Mouse (Mus musculus): Measurements from ENCODE around the gene Atcay.
A peak's percentile ranks its signal among the peaks of the same experiment; 100 is the strongest.

Gene Atcay

GRCm38 (mm10) chr10:81200605-81201287, 29.9 kb downstream of the Atcay start:
- DNase-seq (ENCODE audit: low read depth, low spot score), result no peak

- no peak for DNase-seq (ENCODE audit: low read depth, low spot score)
Observed at GRCm38 (mm10) chr10:81200141-81200540, 30.5 kb downstream of the Atcay start.

GRCm38 (mm10) chr10:81198990-81199389, 31.6 kb downstream of the Atcay start:
- DNase-seq (ENCODE audit: low read depth, low spot score), result no peak

- peak; percentile 75 for DNase-seq (ENCODE audit: low read depth, low spot score)
Observed at GRCm38 (mm10) chr10:81198230-81198629, 32.4 kb downstream of the Atcay start.

- no peak for DNase-seq (ENCODE audit: low read depth, low spot score)
Observed at GRCm38 (mm10) chr10:81197305-81197704, 33.3 kb downstream of the Atcay start.

- DNase-seq (ENCODE audit: low read depth, low spot score), result no peak
Observed at GRCm38 (mm10) chr10:81196470-81197065, 34.1 kb downstream of the Atcay start.

- DNase-seq (ENCODE audit: low read depth, low spot score), result no peak
Observed at GRCm38 (mm10) chr10:81195300-81195699, 35.3 kb downstream of the Atcay start.

- DNase-seq (ENCODE audit: low read depth, low spot score), result no peak
Observed at GRCm38 (mm10) chr10:81193991-81194774, 36.5 kb downstream of the Atcay start.

- DNase-seq (ENCODE audit: low read depth, low spot score), result peak; percentile 46
Observed at GRCm38 (mm10) chr10:81192968-81193501, 37.6 kb downstream of the Atcay start.

GRCm38 (mm10) chr10:81192270-81192967, 38.2 kb downstream of the Atcay start:
- DNase-seq (ENCODE audit: low read depth, low spot score), result peak; percentile 94

GRCm38 (mm10) chr10:81191342-81191982, 39.2 kb downstream of the Atcay start:
- no peak for DNase-seq (ENCODE audit: low read depth, low spot score)

- DNase-seq (ENCODE audit: low read depth, low spot score), result peak; percentile 66
Observed at GRCm38 (mm10) chr10:81190912-81191321, 39.7 kb downstream of the Atcay start.

- peak; percentile 92 for DNase-seq (ENCODE audit: low read depth, low spot score)
Observed at GRCm38 (mm10) chr10:81190236-81190911, 40.3 kb downstream of the Atcay start.

- no peak for DNase-seq (ENCODE audit: low read depth, low spot score)
Observed at GRCm38 (mm10) chr10:81189821-81190220, 40.8 kb downstream of the Atcay start.

GRCm38 (mm10) chr10:81187161-81187560, 43.5 kb downstream of the Atcay start:
- DNase-seq (ENCODE audit: low read depth, low spot score), result no peak

- peak; percentile 76 for DNase-seq (ENCODE audit: low read depth, low spot score)
Observed at GRCm38 (mm10) chr10:81184765-81185164, 45.9 kb downstream of the Atcay start.

GRCm38 (mm10) chr10:81183805-81184204, 46.8 kb downstream of the Atcay start, which contains the start of gene 4930442H23Rik:
Gene 4930442H23Rik (minus strand): TSS chr10:81183849.
- DNase-seq (ENCODE audit: low read depth, low spot score), result no peak

- peak; percentile 99 for DNase-seq (ENCODE audit: low read depth, low spot score)
Observed at GRCm38 (mm10) chr10:81182336-81183333, 48.0 kb downstream of the Atcay start, which contains the start of gene Dapk3. Gene Dapk3 (plus strand): TSS chr10:81183005.

- DNase-seq (ENCODE audit: low read depth, low spot score), result peak; percentile 48
Observed at GRCm38 (mm10) chr10:81181860-81182259, 48.8 kb downstream of the Atcay start.

Data from ZHBTc4 (cell line).